Mouse (Mus musculus): Measurements from ENCODE around the gene Csnk1g2.

DNA sequence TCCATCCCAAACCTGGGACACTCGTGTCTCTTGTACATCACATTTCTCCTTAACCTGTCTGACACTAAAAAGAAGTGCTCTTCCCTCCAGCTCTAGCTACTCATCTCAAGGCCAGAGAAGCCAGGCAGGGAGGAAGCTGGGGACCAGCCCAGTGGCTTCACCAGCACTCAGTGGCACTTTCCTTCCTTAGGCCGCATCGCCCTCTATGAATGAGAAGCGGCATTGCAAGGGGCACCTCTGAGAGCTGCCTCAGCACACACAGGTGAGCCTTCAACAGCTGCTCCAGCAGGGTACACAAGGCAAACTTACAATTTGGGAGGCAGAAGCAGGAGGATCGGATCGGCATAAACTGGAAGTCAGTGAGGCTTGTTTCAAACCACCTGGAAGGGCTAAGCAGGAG, 61.6 kb downstream of the Csnk1g2 start:
- TF ChIP-seq CTCF (conservative IDR thresholded peaks at IDR 0.05; ENCODE audit: low read length) (peak; percentile 88), POU5F1 (IDR thresholded peaks at IDR 0.05; ENCODE audit: borderline replicate concordance, low read length) (no peak)
